In genomic region chr3:145166741-145167140, GRCm38 (mm10) we compare ENCODE assay signal across 23 mouse cellular contexts.
"Had no signal": no experiment of that assay in that cellular context is flagged by ENCODE, and none has a peak within 500 bp of the region (broad histone marks: within the 10 kb centered on the region; RNA-seq: fewer than 3 reads in every experiment).

No protein-coding gene starts in this region.

- H3K9ac ChIP-seq: hindbrain, embryonic 12.5 days; hindbrain, embryonic 14.5 days; kidney, embryonic 15.5 days; limb, embryonic 12.5 days; liver, embryonic 12.5 days had no signal

- H3K27ac ChIP-seq: heart, adult 2 months; hindbrain, embryonic 10.5 days; hindbrain, embryonic 12.5 days; hindbrain, embryonic 14.5 days; hindbrain, postnatal 0 days; kidney, embryonic 15.5 days; kidney, postnatal 0 days; limb, embryonic 12.5 days; liver, embryonic 12.5 days had no signal

- H3K4me3 ChIP-seq: heart, adult 2 months; hindbrain, embryonic 10.5 days; hindbrain, embryonic 12.5 days; kidney, embryonic 15.5 days; limb, embryonic 12.5 days; liver, embryonic 12.5 days had no signal

- H3K36me3 ChIP-seq: hindbrain, embryonic 10.5 days; hindbrain, embryonic 12.5 days; kidney, embryonic 15.5 days; limb, embryonic 12.5 days; liver, embryonic 12.5 days had no signal

- H3K4me1 ChIP-seq: hindbrain, embryonic 10.5 days; hindbrain, embryonic 12.5 days; kidney, embryonic 15.5 days; limb, embryonic 12.5 days; liver, embryonic 12.5 days had no signal

- ATAC-seq: hindbrain, postnatal 0 days; intestine, embryonic 16.5 days; liver, embryonic 12.5 days had no signal

- DNase-seq: gastrocnemius, postnatal 14 days; gastrocnemius, postnatal 36 days; heart, adult 11 months; heart, adult 2 months; heart, postnatal 10 days; heart, postnatal 4 days; kidney, adult 11 months; kidney, adult 2 months; kidney, adult 9 months; kidney, postnatal 14 days; kidney, postnatal 36 days; layer of hippocampus, adult 9-11 months; layer of hippocampus, postnatal 36 days had no signal

- H3K4me2 ChIP-seq: heart, embryonic 11.5 days; hindbrain, embryonic 12.5 days; hindbrain, embryonic 14.5 days; kidney, embryonic 15.5 days; limb, embryonic 12.5 days; liver, embryonic 12.5 days had no signal

- H3K9me3 ChIP-seq: hindbrain, embryonic 10.5 days; hindbrain, embryonic 12.5 days; kidney, embryonic 15.5 days; limb, embryonic 12.5 days; liver, embryonic 12.5 days had no signal

- H3K27me3 ChIP-seq: hindbrain, embryonic 12.5 days; kidney, embryonic 15.5 days; limb, embryonic 12.5 days; liver, embryonic 12.5 days had no signal
